Mouse (Mus musculus) lung, postnatal 25 days (tissue): Measurements from ENCODE around the gene Rgs6.

ENCODE experiments used
- DNase-seq: peaks from one replicate; pipeline ENCODE4 v3.0.0; 2022; ENCODE audit warnings: low spot score

The Rgs6 gene

DNA sequence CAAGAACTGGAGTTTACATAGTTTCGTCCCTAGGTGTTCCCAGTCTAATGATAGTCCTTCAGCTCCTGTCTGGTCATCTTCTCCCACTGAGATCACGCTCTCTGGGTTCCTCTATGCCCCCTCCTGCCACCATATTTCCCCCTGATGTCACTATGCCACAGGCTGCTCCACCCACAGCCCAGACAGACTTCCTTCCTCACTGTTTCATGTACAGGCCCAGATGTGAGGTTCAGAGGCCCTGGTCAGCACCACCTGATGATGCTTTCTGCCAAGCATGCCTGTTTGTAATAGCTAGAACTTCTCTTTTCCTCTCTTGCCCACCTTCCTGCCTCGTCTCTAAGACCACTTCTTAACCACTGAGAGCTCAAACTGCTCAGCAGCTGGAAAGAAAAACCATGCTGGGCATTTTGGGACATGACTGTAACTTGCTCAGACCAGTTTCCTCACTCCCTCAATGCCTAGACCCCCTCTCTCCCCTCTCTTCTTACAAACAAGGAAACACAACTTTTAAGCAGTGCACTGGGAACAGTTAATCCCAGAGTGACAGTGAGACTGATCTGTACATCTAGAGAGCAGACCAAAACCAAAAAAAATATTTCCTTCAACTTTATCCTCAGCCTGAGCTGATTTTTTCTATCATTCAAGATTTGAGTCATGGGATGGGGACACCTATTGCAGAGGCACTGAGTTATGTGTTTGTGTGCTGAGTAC, 446.9 kb downstream of the Rgs6 start:
- DNase-seq: no peak

DNA sequence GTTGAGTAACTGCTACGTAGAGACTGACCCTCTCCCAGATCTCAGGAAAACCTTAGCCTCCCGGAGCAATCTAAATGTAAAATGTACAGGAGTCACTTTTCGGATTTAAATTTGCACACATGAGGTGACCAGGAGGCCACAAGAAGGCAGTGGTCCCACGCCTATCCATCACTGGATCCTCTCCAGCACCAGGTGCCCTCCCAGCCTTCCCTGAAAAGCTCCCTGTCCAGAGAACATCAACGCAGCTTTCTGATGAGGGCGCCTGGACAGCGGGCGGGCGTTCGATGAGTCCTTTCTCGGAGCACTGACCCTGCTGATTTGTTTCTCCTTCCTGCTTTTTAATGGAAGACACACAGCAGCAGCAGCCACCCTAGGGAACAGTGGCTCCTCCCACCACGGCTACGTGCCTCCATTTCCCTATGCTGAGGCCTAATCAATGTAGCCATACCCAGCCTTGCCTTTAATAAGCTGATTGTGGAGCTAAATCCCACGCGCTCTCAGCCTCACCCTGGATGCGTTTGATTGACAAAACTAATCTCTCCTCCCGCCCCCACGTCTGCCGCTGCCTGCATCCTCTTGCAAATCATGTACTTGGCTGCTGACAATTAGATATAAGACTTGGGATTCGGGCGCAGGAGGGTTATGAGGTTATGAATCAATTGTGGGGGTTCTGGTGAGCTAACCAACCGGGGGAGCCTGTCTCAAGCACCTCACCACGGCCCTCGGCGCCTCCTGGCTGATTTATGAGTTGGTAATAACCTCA, 449.9 kb downstream of the Rgs6 start:
- no peak for DNase-seq

DNA sequence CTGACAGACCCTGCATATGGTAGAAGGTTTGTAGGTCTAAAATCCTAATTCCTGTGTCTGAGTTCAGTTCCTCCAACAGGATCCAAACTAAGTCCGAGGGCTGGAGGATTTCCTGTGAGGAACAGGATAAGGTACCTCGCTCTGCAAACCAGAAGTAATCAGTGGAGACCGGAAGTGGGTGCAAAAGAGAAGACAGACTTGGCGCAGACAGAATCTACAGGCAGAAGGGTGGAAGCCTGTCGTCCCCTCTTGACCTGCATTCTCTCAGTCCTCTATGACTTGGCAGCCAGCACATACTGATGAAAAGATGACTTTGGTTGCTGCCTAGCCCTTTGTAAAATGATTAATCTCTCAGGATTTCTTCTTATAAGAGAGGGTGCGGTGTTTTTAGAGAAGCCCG, 450.7 kb downstream of the Rgs6 start:
- DNase-seq: no peak

DNA sequence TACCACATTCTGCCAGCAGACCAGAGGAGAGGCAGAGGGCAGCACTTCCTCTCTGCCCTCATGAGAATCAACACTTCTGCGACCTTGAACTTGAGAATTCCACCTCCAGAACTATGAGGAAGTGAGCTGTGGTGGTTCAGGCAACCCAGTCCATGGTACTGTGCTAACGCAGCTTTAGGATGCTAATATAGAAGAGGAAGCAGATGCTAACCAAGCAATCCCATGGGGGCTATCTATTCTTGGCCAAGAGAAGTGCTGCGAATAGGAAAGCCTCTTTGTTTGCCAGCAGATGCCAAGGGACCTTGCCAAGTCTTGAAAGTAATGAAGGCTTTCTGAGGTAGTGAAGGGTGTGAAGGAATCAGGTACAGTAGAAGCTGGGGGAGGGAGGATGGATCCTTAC, 451.8 kb downstream of the Rgs6 start:
- DNase-seq: no peak

DNA sequence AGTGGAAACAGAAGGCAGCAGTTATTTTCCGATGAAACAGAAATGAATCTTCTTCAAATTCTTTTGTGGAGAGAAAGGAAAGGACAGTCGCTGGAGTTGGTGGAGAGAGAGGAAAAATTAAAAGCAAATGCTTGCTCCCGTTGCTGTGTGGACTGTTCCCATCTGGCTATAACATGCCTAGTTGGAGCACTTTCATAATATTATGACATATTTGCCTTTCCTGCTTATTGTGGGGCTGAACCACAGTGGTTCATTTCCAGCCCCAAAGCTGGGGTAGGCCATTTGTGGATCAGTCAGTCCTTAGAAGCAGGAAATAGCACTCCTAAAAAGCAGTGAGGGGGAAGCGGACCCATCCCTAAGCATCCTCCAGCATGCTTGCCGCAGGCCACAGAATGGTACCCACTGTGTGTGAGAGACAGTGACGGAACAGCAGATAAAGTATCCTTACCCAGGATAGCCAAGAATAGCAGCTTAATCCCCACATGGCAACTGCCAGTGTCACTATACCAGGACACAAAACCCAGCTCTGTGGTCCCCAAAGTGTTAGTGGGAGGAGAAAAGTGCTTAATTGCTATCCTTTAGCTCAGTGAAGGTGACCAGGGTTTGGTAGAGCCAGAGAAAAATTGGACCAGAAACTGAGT, 456.0 kb downstream of the Rgs6 start:
- no peak for DNase-seq

DNA sequence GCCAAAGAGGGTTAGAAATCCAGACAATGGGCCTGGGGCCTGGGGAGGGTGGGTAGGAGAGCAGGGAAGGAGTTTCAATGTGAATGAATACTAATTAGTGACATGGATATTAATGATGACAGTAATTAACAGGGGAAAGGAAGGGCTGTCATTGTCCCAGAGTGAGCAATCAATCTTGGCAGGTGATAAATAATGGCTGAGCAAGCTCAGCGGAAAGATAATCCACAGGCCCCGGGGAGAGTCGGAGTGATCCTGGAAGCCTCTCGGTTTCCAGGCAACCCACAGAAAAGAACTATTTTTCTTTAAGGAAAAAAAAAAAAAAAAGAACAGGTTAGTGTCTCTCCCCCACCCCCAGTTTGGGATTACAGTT, 456.5 kb downstream of the Rgs6 start:
- DNase-seq: no peak

DNA sequence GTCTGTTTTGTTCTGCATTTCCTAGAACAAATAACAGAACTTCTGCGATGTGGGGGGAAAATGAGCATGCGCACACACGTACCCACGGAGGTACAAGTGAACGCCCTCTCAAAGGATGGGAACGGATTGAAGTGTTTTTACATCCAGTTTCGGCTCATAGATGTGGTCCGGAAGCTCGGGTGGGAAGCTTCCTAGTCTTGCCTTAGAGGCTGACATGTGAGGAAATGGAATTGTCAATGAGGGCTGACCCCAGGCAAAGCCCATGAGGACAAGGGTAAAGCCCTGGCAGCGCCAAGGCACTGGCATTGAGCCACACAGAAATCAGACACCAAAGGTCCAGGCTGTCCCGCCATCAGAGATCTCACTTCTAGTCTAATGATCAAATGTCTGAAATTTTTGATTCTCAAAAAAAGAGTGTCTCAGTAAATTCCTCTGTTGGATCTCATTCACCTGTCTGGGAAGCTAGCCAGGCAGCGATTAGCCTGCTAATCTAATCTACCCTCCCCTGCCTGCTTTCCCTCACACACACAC, 457.0 kb downstream of the Rgs6 start:
- DNase-seq: no peak

DNA sequence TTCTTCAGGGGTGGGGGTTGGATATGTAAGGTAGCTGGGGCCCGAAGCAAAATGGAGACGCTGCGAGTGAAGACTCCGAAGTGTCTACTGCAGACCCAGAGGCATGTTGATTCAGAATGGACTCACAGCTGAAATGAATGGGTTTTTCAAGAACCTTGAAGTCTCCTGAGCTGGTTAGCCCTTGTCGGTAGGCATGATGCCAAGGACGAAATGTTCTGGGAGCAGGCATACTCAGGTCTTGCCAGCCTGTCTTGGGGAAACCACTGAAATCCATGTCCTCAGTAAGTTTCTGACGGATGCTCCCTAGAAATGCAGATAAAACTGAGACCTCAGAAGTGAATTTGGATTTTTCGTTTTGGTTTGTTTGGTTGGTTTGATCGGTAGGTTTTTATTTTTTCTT, 458.6 kb downstream of the Rgs6 start:
- peak; percentile 15 for DNase-seq

DNA sequence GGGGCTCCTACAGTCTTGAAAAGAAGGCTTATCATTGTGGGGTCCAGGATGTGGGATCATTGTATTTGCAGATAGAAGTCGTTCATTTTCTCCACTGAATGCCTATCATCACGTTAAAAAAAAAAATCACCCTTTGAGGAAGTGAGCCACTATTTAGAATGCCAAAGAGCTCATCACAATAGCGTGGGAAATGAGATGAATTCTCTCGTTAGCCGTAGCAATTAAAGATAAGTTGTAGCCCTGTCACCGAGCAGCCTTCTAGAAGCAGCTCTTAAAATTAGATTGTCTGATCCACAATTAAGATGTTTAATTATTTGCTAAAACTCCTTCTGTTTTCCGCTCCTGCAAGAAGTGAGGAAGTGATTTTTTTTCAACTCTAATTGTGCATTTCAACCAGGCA, 459.6 kb downstream of the Rgs6 start:
- no peak for DNase-seq

DNA sequence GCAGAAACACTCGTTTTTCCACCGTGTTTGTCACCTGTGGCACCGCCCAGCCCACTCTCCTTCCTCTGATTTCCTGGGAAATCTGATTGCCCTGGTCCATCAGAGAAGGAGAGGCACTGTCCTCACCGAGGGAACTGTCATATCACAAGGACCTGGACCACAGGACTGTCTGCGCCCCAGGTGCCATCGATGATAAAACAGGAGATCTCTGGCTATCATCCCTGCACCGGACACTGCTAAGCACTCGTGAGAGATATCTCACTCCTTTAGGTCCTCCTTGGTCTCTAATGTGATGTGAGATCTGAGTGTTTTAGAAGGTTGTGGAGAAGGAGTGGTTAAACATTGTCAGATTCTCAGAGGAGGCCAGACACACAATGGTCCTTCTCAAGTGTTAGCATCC, 462.4 kb downstream of the Rgs6 start:
- DNase-seq: no peak

DNA sequence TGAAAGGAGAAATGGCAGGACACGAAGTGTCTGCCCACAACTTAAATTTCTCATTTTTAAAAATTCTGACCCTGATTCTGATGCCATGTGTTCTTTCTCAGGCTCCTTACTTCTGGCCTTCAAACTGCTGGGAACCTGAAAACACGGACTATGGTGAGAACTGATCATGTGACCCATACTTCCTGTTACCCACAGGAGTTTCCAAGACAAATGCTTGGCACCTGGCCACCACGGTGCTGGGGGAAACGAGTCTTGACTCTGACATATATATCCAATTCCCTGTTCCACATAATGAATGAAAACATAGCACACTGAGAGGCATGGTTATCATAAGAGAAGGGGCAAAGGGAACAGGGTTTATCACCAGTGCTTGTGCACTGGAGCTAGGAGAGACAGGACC, 464.3 kb downstream of the Rgs6 start:
- no peak for DNase-seq

DNA sequence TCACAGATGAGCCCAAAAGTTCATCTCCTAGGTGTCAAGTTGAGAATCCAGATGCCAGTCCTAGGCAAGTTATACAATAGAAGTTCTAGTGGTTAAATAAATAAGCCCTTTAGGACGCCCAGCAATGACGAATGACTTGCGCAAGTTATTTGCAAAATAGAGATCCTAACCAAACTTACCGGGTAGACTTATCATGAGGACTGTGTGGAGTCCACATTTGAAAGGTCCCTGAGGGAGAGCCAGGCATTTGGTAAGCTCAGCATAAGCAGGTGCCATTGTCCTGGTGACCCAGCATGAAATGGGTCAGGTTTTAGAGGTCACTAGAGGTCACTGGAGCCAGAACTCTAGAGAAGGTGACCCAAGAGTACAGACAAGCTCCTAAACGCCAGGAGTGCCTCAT, 467.6 kb downstream of the Rgs6 start:
- DNase-seq: no peak

DNA sequence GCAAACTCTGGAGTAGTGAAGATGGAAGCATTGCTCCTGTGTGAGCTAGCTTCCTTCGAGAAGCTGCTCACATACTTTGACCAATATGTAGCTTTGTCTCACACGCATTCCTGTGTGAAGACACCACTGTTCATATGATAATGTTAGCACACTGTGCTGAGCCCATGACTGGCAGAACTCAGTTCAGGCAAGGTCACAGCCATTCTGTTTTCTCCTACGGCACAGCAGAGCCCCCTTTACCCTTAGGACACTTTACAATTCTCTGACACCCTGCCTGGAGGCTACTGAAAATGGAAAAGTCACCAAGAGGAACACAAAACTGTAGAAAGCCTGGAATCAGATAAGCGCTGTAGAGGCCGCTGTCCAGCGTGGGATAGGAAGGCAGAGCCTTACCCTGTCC, 478.3 kb downstream of the Rgs6 start:
- no peak for DNase-seq

DNA sequence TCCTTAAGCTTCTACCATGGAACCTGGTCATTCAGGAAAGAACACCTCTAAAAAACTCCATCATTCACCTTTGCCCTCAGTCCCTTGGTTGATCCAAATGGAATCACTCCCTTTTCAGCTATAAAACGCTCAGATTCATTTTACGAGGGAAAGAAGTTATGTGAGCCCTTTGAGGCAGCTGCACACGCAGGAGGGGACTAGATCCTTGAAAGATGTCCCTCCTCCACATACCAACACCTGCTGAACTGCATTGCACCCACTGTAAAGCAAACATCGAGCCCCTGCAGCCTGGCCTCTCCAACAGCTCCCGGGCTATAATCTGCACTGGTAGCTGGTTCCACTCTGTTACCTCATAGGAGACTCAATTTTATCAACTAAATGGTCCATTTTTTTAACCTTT, 482.8 kb downstream of the Rgs6 start:
- DNase-seq: no peak

DNA sequence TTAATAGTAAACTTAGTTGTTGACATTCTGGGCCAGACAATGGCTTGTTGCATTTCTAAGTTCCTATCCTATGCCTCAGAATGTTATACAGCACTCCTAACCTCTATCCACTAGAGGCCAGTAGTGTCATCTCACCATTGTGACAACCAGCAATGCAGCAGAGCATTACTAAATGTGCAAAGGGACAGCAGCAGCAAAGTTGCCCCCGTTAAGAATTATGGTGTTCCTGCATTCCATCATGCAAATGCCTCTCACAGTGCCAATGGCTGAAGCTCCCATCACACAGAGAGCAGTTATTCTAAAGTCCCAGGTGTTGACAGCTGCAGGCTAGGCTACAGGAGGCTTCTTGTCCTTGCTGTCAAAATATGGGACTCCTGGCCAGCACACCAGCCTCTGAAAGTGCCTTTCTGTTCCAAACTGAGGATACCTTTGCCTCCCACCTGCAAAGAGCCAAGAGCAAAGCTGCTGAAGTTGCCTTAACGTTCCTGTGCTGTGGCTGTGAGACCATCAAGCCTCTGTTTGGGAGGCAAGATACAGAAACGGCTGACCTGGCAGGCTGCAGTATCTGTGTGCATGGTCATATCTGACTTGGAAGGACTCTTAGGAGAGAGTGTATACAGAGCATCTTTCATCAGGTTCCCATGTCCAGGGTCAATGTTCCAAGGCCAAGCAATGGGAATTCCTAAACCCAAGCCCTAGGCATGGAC, 484.2 kb downstream of the Rgs6 start:
- no peak for DNase-seq

DNA sequence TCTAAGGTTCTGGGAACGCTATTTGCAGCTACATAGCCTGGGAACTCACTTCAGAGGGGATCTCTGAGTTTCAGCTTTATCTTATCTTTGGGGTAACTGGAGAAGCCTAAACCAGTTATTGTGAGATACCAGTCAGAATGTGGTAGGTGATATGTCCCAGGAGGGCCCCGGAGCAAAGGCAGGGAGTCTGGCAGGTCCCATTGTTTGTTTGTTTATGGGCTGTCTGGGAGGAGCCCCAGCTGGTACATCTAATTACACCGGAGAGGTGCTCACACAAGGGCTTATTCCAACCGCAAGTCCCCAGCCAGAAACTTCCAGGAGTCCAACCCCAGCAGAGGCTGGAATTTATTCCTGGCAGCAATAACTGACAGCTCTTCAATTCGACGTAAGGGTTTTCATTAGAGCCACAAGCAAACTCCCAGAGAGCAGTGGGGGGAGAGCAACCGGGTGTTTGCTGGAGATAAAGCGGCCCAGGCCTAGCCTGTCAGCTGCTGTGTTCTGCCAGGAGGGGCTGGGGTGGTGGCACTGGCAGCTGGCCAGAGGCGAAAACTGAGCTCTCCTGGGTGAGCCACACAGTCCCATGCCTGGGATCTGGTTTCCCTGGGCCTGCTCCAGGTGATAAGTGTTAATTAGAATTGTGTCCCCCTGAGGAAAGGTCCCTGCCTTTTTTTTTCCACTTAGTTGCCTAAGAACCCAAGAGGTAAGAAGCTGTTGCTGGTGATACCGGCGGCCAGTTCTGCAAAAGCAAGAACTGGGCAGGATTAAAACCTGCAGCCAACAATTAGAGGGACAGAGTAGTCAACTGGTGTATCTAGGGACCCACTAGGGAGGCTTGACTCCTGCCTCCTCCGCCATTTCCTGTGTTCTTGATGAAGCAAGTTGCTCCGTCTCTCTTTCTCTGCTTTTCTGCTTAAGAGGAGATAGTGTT, 485.1 kb downstream of the Rgs6 start:
- DNase-seq: peak; percentile 38

DNA sequence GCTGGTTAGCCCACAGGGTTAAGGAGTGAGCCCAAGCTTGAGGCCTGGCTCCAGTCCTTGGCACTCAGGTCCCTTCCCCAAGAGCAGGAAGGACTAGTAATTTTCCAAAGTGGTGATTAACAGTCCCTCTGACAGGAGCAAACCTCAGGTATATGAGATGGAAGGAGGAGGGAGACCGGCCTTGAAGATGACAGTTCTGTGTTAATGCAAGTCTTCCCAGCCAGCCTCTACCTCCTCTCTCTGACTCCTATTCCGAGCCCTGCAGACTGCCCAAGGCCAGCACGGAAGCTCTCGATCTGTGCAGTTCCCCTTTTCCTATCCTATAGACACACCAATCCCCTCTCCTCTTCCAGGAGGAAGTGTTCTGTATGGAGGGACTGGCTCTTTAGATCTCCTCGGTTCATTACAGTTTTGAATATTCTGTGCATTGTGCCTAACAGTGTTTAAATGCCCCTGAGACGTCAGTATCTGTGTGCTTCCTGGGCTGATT, 485.8 kb downstream of the Rgs6 start:
- no peak for DNase-seq

DNA sequence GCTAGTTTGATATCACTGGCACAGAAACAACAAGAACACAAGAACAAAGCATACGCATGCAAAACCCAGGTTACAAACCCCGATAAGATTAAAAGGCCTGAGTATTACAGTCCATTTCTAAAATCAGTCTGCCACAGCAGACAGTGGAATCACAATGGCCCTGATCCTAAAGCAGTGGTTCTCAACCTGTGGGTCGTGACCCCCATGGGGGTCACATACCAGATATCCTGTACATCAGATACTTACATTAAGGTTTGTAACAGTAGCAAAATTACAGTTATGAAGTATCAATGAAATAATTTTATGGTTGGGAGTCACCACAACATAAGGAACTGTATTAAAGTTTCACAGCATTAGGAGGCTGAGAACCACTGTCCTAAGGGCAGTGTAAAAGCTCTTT, 488.1 kb downstream of the Rgs6 start:
- DNase-seq: no peak

DNA sequence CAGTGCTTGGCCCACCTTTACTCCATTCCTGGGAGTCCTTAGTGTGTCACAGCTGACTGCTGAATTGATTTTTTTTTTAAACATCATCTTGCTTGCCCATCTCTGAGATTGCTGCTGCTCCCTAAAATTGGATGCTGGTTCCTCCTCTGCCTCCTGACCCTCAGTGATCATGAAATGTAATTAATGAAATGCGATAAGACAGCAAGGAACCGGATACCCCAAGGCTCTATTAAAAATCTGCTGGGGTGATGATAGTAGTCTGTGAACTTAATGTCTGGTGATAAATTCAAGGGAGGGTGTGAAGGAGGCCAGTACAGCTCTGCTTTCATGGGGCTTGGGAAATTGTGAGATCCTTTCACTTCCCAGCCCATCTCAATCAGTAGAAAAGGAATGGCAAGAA, 489.4 kb downstream of the Rgs6 start:
- DNase-seq: no peak

DNA sequence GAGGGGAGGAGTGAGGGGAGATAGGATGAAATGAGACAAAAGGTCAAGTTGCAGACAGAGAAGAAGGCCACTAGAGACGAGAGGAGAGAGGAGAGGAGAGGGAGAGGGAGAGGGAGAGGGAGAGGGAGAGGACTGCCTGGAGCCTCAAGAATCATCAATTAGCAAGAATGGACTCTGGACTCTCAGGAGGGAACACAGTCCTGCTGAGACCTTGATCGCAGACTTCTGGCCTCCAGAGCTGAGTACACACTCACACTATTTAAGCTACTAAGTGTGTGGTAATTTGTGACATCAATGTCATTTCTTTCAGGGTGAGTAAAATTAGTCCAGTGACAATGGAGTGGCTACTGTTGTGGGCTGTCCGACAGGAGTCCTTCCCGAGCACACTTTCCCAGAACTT, 495.3 kb downstream of the Rgs6 start:
- no peak for DNase-seq

DNA sequence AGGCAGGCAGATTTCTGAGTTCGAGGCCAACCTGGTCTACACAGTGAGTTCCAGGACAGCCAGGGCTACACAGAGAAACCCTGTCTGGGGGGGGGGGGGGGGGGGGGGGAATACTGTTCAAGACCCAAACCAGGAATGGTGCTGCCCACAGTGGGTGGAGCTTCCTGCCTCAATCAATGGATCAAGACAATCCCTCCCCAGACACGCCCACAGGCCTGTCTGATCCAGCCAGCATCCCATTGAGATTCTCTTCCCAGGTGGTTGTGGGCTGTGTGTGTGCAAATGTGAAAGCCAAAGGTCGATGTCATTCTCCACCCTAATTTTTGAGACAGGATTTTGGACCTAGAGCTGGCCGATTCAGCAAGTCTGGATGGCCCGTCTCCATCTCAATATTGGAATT, 496.5 kb downstream of the Rgs6 start:
- no peak for DNase-seq
